Comparison of ENCODE assay signal across 11 mouse cellular contexts in the genomic region with DNA sequence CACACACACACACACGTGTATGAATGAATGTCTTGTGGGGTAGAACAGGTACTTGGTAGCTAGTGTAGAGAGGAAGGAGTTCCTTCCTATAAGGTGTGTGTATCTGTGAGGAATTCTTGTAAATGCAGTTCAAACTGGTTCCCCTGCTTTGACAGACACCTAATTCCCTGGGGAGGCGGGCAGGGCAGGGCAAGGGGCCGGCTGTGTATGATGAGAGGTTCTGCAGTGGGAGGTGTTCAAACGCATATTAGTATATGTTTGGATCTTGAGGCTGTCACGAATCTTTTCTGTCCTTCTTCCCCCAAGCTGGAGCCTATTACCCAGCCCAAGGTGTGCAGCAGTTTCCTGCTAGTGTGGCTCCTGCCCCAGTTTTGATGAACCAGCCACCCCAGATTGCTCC. TPM values are rescaled to one million over a fixed set of nuclear protein-coding genes. Genes with fewer than 3 reads are reported as not detected.
DNase-seq lines count a peak whose midpoint lies in the region; ATAC-seq and TF ChIP-seq lines count a peak whose summit lies in the region.
"Had no signal": no experiment of that assay in that cellular context is flagged by ENCODE, and none has a peak within 500 bp of the region (broad histone marks: within the 10 kb centered on the region; RNA-seq: fewer than 3 reads in every experiment).

No protein-coding gene starts in this region.

- no peak for TF ChIP-seq EP300 in MEL (IDR thresholded peaks at IDR 0.05; ENCODE audit: low read depth in 1 of 2, low read length in 2 of 2)
- no peak for TF ChIP-seq EP300 in liver, embryonic 14.5 days (IDR thresholded peaks at IDR 0.05; ENCODE audit: low read depth)

- no peak for ATAC-seq in intestine, embryonic 16.5 days
- no peak for ATAC-seq in intestine, postnatal 0 days
- no peak for ATAC-seq in liver, embryonic 14.5 days (ENCODE audit: insufficient read depth)
- no peak for ATAC-seq in granulocyte monocyte progenitor cell, adult 5-6 weeks (replicated peaks; ENCODE audit: poor library complexity, severe bottlenecking)

- peaks cover 64% of the 10 kb centered on the region for H3K79me2 ChIP-seq in MEL (ENCODE audit: control insufficient read depth, insufficient read depth, low read length, poor library complexity)

- peaks cover 46% of the 10 kb centered on the region for H3K36me3 ChIP-seq in intestine, embryonic 16.5 days (ENCODE audit: control insufficient read depth, insufficient read depth, low read length)
- peaks cover 70% of the 10 kb centered on the region for H3K36me3 ChIP-seq in intestine, postnatal 0 days (ENCODE audit: control insufficient read depth, insufficient read depth)
- peaks cover 50 to 51% of the 10 kb centered on the region in 2 experiments for H3K36me3 ChIP-seq in MEL (ENCODE audit: control insufficient read depth in 1 of 2, insufficient read depth in 2 of 2, low read length in 2 of 2)
- peaks cover 78% of the 10 kb centered on the region for H3K36me3 ChIP-seq in liver, embryonic 14.5 days (replicated peaks; ENCODE audit: control insufficient read depth, insufficient read depth, low read depth)

- peaks cover 23% of the 10 kb centered on the region for H3K4me1 ChIP-seq in intestine, embryonic 16.5 days (ENCODE audit: control insufficient read depth, insufficient read depth, low read length)
- no peaks in the 10 kb centered on the region; the same call in 1 of the 2 replicates for H3K4me1 ChIP-seq in intestine, postnatal 0 days (replicated peaks; ENCODE audit: control insufficient read depth, insufficient read depth, low read length)
- peaks cover 11 to 35% of the 10 kb centered on the region in 2 experiments for H3K4me1 ChIP-seq in MEL (ENCODE audit: control insufficient read depth in 1 of 2, insufficient read depth in 2 of 2, low read length in 2 of 2)
- H3K4me1 ChIP-seq in liver, embryonic 14.5 days (replicated peaks; ENCODE audit: control insufficient read depth in 2 of 2, insufficient read depth in 2 of 2, low read length in 1 of 2), result peaks cover 14 to 26% of the 10 kb centered on the region in 2 experiments

- WGBS in intestine, embryonic 16.5 days, result 82% methylated on average over 5 of the region's 5 CpGs
- WGBS in intestine, postnatal 0 days, result 82% methylated on average over 5 of the region's 5 CpGs
- WGBS in liver, embryonic 14.5 days (ENCODE audit: insufficient replicate concordance), result 75% methylated on average over 5 of the region's 5 CpGs

- H3K4me2 ChIP-seq in intestine, embryonic 16.5 days (ENCODE audit: low read depth, low read length), result no peak overlapping the region
- no peak overlapping the region for H3K4me2 ChIP-seq in intestine, postnatal 0 days (replicated peaks; ENCODE audit: low read depth)
- H3K4me2 ChIP-seq in liver, embryonic 14.5 days (ENCODE audit: low read depth), result peak overlapping the region; percentile 25
- H3K4me2 ChIP-seq: hindbrain, embryonic 14.5 days had no signal

- H3K27me3 ChIP-seq in intestine, embryonic 16.5 days (replicated peaks; ENCODE audit: control insufficient read depth, insufficient read depth, low read length), result no peaks in the 10 kb centered on the region
- no peaks in the 10 kb centered on the region for H3K27me3 ChIP-seq in intestine, postnatal 0 days (replicated peaks; ENCODE audit: control insufficient read depth, insufficient read depth, low read length)
- no peaks in the 10 kb centered on the region for H3K27me3 ChIP-seq in MEL (ENCODE audit: control insufficient read depth in 1 of 2, insufficient read depth in 2 of 2, low read length in 2 of 2)
- H3K27me3 ChIP-seq in liver, embryonic 14.5 days (ENCODE audit: control insufficient read depth, insufficient read depth, low read length), result no peaks in the 10 kb centered on the region
- H3K27me3 ChIP-seq: CH12.LX had no signal

- no peak for TF ChIP-seq CTCF in intestine, postnatal 0 days (IDR thresholded peaks at IDR 0.05; ENCODE audit: low read depth)
- no peak for TF ChIP-seq CTCF in MEL (IDR thresholded peaks at IDR 0.05 in 2 of 3, conservative IDR thresholded peaks at IDR 0.05 in 1 of 3; ENCODE audit: control insufficient read depth in 1 of 3, insufficient read depth in 1 of 3, low read depth in 2 of 3, low read length in 3 of 3, poor library complexity in 1 of 3, severe bottlenecking in 1 of 3)
- no peak for TF ChIP-seq CTCF in liver, embryonic 14.5 days (IDR thresholded peaks at IDR 0.05; ENCODE audit: low read depth)

- peak; percentile 45 for DNase-seq in 3T3-L1 (ENCODE audit: low read depth, low spot score)
- no peak for DNase-seq in MEL (ENCODE audit: low read depth, low spot score)
- DNase-seq in liver, embryonic 14.5 days (ENCODE audit: low read depth in 3 of 3, low spot score in 3 of 3), result no peak
- no peak for DNase-seq in adrenal gland, postnatal 10 days

- peak overlapping the region; percentile 33; the same call in 1 of the 2 replicates for H3K27ac ChIP-seq in intestine, embryonic 16.5 days (ENCODE audit: low read length)
- no peak overlapping the region for H3K27ac ChIP-seq in intestine, postnatal 0 days (ENCODE audit: low read depth, low read length)
- H3K27ac ChIP-seq in MEL (ENCODE audit: control insufficient read depth, low read depth, low read length), result peak overlapping the region; percentile 21
- H3K27ac ChIP-seq in liver, embryonic 14.5 days, result peak overlapping the region; percentile 5
- H3K27ac ChIP-seq: hindbrain, embryonic 14.5 days had no signal

- no peak for TF ChIP-seq RAD21 in MEL (IDR thresholded peaks at IDR 0.05; ENCODE audit: low read depth, low read length)

- H3K9me3 ChIP-seq in intestine, embryonic 16.5 days (ENCODE audit: control insufficient read depth, low read length), result no peaks in the 10 kb centered on the region
- H3K9me3 ChIP-seq in intestine, postnatal 0 days (ENCODE audit: control insufficient read depth), result no peaks in the 10 kb centered on the region
- no peaks in the 10 kb centered on the region for H3K9me3 ChIP-seq in MEL (replicated peaks; ENCODE audit: insufficient read depth, low read length)
- no peaks in the 10 kb centered on the region for H3K9me3 ChIP-seq in liver, embryonic 14.5 days (ENCODE audit: control insufficient read depth, low read length)

- TF ChIP-seq POLR2A in MEL (IDR thresholded peaks at IDR 0.05; ENCODE audit: control insufficient read depth in 1 of 2, insufficient read depth in 1 of 2, low read depth in 1 of 2, low read length in 2 of 2, poor library complexity in 1 of 2), result no peak

- H3K4me3 ChIP-seq in intestine, embryonic 16.5 days (ENCODE audit: low read length), result no peak overlapping the region
- H3K4me3 ChIP-seq in intestine, postnatal 0 days (ENCODE audit: low read depth, low read length), result no peak overlapping the region
- H3K4me3 ChIP-seq in MEL (ENCODE audit: control insufficient read depth in 1 of 2, insufficient read depth in 1 of 2, low read depth in 2 of 2, low read length in 2 of 2), result no peak overlapping the region
- no peak overlapping the region for H3K4me3 ChIP-seq in liver, embryonic 14.5 days (ENCODE audit: insufficient read depth in 1 of 2, low read depth in 2 of 2, low read length in 2 of 2)

- no peak overlapping the region for H3K9ac ChIP-seq in intestine, embryonic 16.5 days (ENCODE audit: low read depth, low read length)
- no peak overlapping the region; the same call in 1 of the 2 replicates for H3K9ac ChIP-seq in intestine, postnatal 0 days (ENCODE audit: low read depth, low read length)
- H3K9ac ChIP-seq in MEL (ENCODE audit: control insufficient read depth, low read depth, low read length, poor library complexity, severe bottlenecking), result 0 out of 2 replicates have a peak overlapping the region, but pooled peaks have one; percentile 17
- H3K9ac ChIP-seq in liver, embryonic 14.5 days (replicated peaks), result no peak overlapping the region
- H3K9ac ChIP-seq: hindbrain, embryonic 14.5 days had no signal

RNA-seq across cellular contexts. Expression of a gene that starts 9.3 kb away (rescaled TPM):
- 158 and 162 TPM in 2 replicates for polyA plus RNA-seq in intestine, embryonic 16.5 days (2015; fragmentation: Nextera tagmentation; extraction: Ambion mirVana)
- polyA plus RNA-seq in intestine, postnatal 0 days (2015; fragmentation: Nextera tagmentation; extraction: Ambion mirVana), result 97.8 and 106 TPM in 2 replicates
- total RNA-seq in MEL (2012; rRNA removed), result 409 and 425 TPM in 2 replicates
- polyA plus RNA-seq in MEL (2012; ENCODE audit: insufficient read depth in 1 of 2, insufficient read length in 2 of 2, low read depth in 1 of 2, low replicate concordance in 2 of 2, missing spikeins in 1 of 2), result 100 to 1,000 TPM; 327 to 436 TPM
- 76.0 and 101 TPM in 2 replicates for polyA plus RNA-seq in liver, embryonic 14.5 days (2012; rRNA removed)
- polyA plus RNA-seq in liver, embryonic 14.5 days (2014; fragmentation: Nextera tagmentation; extraction: Ambion mirVana), result 65.1 and 76.7 TPM in 2 replicates
- 100 to 1,000 TPM; 366 to 393 TPM for total RNA-seq in adrenal gland, postnatal 10 days (2021)
- total RNA-seq in granulocyte monocyte progenitor cell, adult 5-6 weeks (2014; fragmentation: Nextera tagmentation), result 242 and 249 TPM in 2 replicates
- total RNA-seq in granulocyte monocyte progenitor cell, adult 5-6 weeks (2017), result 312 and 346 TPM in 2 replicates

RNA-seq across cellular contexts. Expression of a gene that starts 15.7 kb away (rescaled TPM):
- polyA plus RNA-seq in intestine, embryonic 16.5 days (2015; fragmentation: Nextera tagmentation; extraction: Ambion mirVana), result 6.2 and 6.8 TPM in 2 replicates
- 4.7 and 5.0 TPM in 2 replicates for polyA plus RNA-seq in intestine, postnatal 0 days (2015; fragmentation: Nextera tagmentation; extraction: Ambion mirVana)
- not detected in 2 replicates for total RNA-seq in MEL (2012; rRNA removed)
- polyA plus RNA-seq in MEL (2012; ENCODE audit: insufficient read depth in 1 of 2, insufficient read length in 2 of 2, low read depth in 1 of 2, low replicate concordance in 2 of 2, missing spikeins in 1 of 2), result not detected
- 1.0 and 1.4 TPM in 2 replicates for polyA plus RNA-seq in liver, embryonic 14.5 days (2012; rRNA removed)
- 1.3 TPM in 2 replicates for polyA plus RNA-seq in liver, embryonic 14.5 days (2014; fragmentation: Nextera tagmentation; extraction: Ambion mirVana)
- total RNA-seq in adrenal gland, postnatal 10 days (2021), result 10 to 100 TPM; 12.8 to 15.1 TPM
- total RNA-seq in granulocyte monocyte progenitor cell, adult 5-6 weeks (2014; fragmentation: Nextera tagmentation), result 1.6 TPM in 1 of 2 replicates, not detected in the other
- 0.43 TPM in 1 of 2 replicates, not detected in the other for total RNA-seq in granulocyte monocyte progenitor cell, adult 5-6 weeks (2017)
- total RNA-seq: neutrophil, adult 5-6 weeks had no signal

RNA-seq across cellular contexts. Expression of a gene that starts 25.9 kb away (rescaled TPM):
- polyA plus RNA-seq in intestine, embryonic 16.5 days (2015; fragmentation: Nextera tagmentation; extraction: Ambion mirVana), result 276 and 309 TPM in 2 replicates
- polyA plus RNA-seq in intestine, postnatal 0 days (2015; fragmentation: Nextera tagmentation; extraction: Ambion mirVana), result 136 and 137 TPM in 2 replicates
- 262 and 323 TPM in 2 replicates for total RNA-seq in MEL (2012; rRNA removed)
- 100 to 1,000 TPM in 1 of 2 experiments, 10 to 100 TPM in 1; 81.9 to 432 TPM for polyA plus RNA-seq in MEL (2012; ENCODE audit: insufficient read depth in 1 of 2, insufficient read length in 2 of 2, low read depth in 1 of 2, low replicate concordance in 2 of 2, missing spikeins in 1 of 2)
- polyA plus RNA-seq in liver, embryonic 14.5 days (2012; rRNA removed), result 61.5 and 89.2 TPM in 2 replicates
- 162 and 165 TPM in 2 replicates for polyA plus RNA-seq in liver, embryonic 14.5 days (2014; fragmentation: Nextera tagmentation; extraction: Ambion mirVana)
- 100 to 1,000 TPM; 196 to 198 TPM for total RNA-seq in adrenal gland, postnatal 10 days (2021)
- 144 and 149 TPM in 2 replicates for total RNA-seq in granulocyte monocyte progenitor cell, adult 5-6 weeks (2014; fragmentation: Nextera tagmentation)
- total RNA-seq in granulocyte monocyte progenitor cell, adult 5-6 weeks (2017), result 215 and 220 TPM in 2 replicates

RNA-seq across cellular contexts. Expression of a gene that starts 40.1 kb away (rescaled TPM):
- 84.5 and 95.5 TPM in 2 replicates for polyA plus RNA-seq in intestine, embryonic 16.5 days (2015; fragmentation: Nextera tagmentation; extraction: Ambion mirVana)
- 52.9 and 54.2 TPM in 2 replicates for polyA plus RNA-seq in intestine, postnatal 0 days (2015; fragmentation: Nextera tagmentation; extraction: Ambion mirVana)
- total RNA-seq in MEL (2012; rRNA removed), result 174 and 180 TPM in 2 replicates
- polyA plus RNA-seq in MEL (2012; ENCODE audit: insufficient read depth in 1 of 2, insufficient read length in 2 of 2, low read depth in 1 of 2, low replicate concordance in 2 of 2, missing spikeins in 1 of 2), result 10 to 100 TPM in 1 of 2 experiments, not detected in 1; 95.4 TPM
- polyA plus RNA-seq in liver, embryonic 14.5 days (2012; rRNA removed), result 21.5 and 30.1 TPM in 2 replicates
- 45.4 and 49.6 TPM in 2 replicates for polyA plus RNA-seq in liver, embryonic 14.5 days (2014; fragmentation: Nextera tagmentation; extraction: Ambion mirVana)
- total RNA-seq in adrenal gland, postnatal 10 days (2021), result 10 to 100 TPM; 26.0 to 31.7 TPM
- 62.4 and 81.5 TPM in 2 replicates for total RNA-seq in granulocyte monocyte progenitor cell, adult 5-6 weeks (2014; fragmentation: Nextera tagmentation)
- total RNA-seq in granulocyte monocyte progenitor cell, adult 5-6 weeks (2017), result 61.8 and 91.6 TPM in 2 replicates

RNA-seq across cellular contexts. Expression of a gene that starts 40.2 kb away (rescaled TPM):
- 12.0 and 13.1 TPM in 2 replicates for polyA plus RNA-seq in intestine, embryonic 16.5 days (2015; fragmentation: Nextera tagmentation; extraction: Ambion mirVana)
- polyA plus RNA-seq in intestine, postnatal 0 days (2015; fragmentation: Nextera tagmentation; extraction: Ambion mirVana), result 5.4 and 6.1 TPM in 2 replicates
- total RNA-seq in MEL (2012; rRNA removed), result 3.6 and 5.4 TPM in 2 replicates
- 1 to 10 TPM in 1 of 2 experiments, not detected in 1; 9.4 TPM for polyA plus RNA-seq in MEL (2012; ENCODE audit: insufficient read depth in 1 of 2, insufficient read length in 2 of 2, low read depth in 1 of 2, low replicate concordance in 2 of 2, missing spikeins in 1 of 2)
- 16.7 and 20.9 TPM in 2 replicates for polyA plus RNA-seq in liver, embryonic 14.5 days (2012; rRNA removed)
- 4.9 and 5.6 TPM in 2 replicates for polyA plus RNA-seq in liver, embryonic 14.5 days (2014; fragmentation: Nextera tagmentation; extraction: Ambion mirVana)
- total RNA-seq in adrenal gland, postnatal 10 days (2021), result 10 to 100 TPM; 15.2 to 26.5 TPM
- total RNA-seq in granulocyte monocyte progenitor cell, adult 5-6 weeks (2014; fragmentation: Nextera tagmentation), result 2.6 and 6.0 TPM in 2 replicates
- 1.9 and 3.8 TPM in 2 replicates for total RNA-seq in granulocyte monocyte progenitor cell, adult 5-6 weeks (2017)
- total RNA-seq: monocyte, adult 5-6 weeks had no signal
